Mouse (Mus musculus) hindbrain, embryonic 16.5 days (tissue): ENCODE results near the gene Tmsb15b2. TPM values are rescaled to one million over a fixed set of nuclear protein-coding genes. Genes with fewer than 3 reads are reported as not detected.

Source experiments
- polyA plus RNA-seq: library from polyadenylated mRNA; unstranded; fragments of >200 nt; fragmentation: Nextera tagmentation; extraction: Ambion mirVana; gene quantifications from 2 replicates; pipeline ENCODE4 v1.2.1, GENCODE M21; 2015

The Tmsb15b2 gene
- polyA plus RNA-seq, 1 experiment from 2014 or later, result 73.8 TPM

Other genes starting within 250 kb of the Tmsb15b2 start
- 541 and 552 TPM in 2 replicates for gene Morf4l2, start 231.8 kb downstream of the Tmsb15b2 start, polyA plus RNA-seq
- not detected in 2 replicates for gene Glra4, start 195.4 kb downstream of the Tmsb15b2 start, polyA plus RNA-seq
- gene Plp1, start 152.8 kb downstream of the Tmsb15b2 start, polyA plus RNA-seq, result 15.4 and 16.3 TPM in 2 replicates
- gene Rab9b, start 106.7 kb downstream of the Tmsb15b2 start, polyA plus RNA-seq, result 24.3 and 27.8 TPM in 2 replicates
- not detected in 2 replicates for gene H2bfm, start 48.2 kb downstream of the Tmsb15b2 start, polyA plus RNA-seq
- gene Tmsb15l, start 1.4 kb upstream of the Tmsb15b2 start, polyA plus RNA-seq, result 7.4 and 7.7 TPM in 2 replicates
- 29.2 and 29.5 TPM in 2 replicates for gene Tmsb15b1, start 1.4 kb upstream of the Tmsb15b2 start, polyA plus RNA-seq
- 480 and 547 TPM in 2 replicates for gene Zcchc18, start 17.7 kb upstream of the Tmsb15b2 start, polyA plus RNA-seq
- gene Slc25a53, start 62.8 kb upstream of the Tmsb15b2 start, polyA plus RNA-seq, result 13.2 and 14.7 TPM in 2 replicates
- 6.9 and 8.2 TPM in 2 replicates for gene Fam199x, start 74.1 kb upstream of the Tmsb15b2 start, polyA plus RNA-seq
- not detected in 2 replicates for gene Esx1, start 146.6 kb upstream of the Tmsb15b2 start, polyA plus RNA-seq